ENCODE assay signal across 9 mouse cellular contexts in the genomic region with DNA sequence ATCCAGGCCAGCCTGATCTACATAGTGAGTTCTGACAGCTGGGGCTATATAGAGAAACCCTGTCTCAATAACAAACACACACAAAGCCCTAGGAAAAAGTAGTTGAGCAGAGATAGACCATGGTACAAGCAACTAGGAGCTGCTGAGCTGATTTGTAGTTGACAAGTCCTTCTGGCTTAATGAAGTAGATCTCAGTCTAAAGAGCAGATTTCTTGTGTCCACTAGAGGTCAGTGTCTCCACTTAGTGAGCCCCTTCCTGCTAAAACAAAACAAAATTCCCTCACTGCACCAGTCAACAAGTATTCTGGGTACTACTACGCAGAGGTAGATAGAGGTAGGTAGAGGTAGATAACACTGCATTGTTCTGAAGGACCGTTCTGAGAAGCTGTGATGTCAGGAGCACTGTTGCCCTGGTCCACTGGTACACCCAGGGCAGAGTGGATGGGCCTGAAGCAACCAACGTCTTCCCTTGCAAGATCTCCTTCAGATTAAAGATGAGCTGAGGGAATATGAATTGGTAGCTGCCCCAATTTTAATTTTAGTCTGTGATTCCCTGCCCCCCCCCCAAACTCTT. TPM values are rescaled to one million over a fixed set of nuclear protein-coding genes. Genes with fewer than 3 reads are reported as not detected.
A peak's percentile ranks its signal among the peaks of the same experiment; 100 is the strongest.
DNase-seq lines count a peak whose midpoint lies in the region; ATAC-seq lines count a peak whose summit lies in the region.
"Had no signal": no experiment of that assay in that cellular context is flagged by ENCODE, and none has a peak within 500 bp of the region (broad histone marks: within the 10 kb centered on the region; RNA-seq: fewer than 3 reads in every experiment).

No protein-coding gene starts in this region.

- 49% methylated on average over 3 of the region's 3 CpGs for WGBS in midbrain, embryonic 12.5 days
- WGBS in midbrain, embryonic 15.5 days = 50% methylated on average over 3 of the region's 3 CpGs
- WGBS in limb, embryonic 10.5 days = 59% methylated on average over 3 of the region's 3 CpGs

- H3K27me3 ChIP-seq in midbrain, embryonic 12.5 days = peaks cover 20% of the 10 kb centered on the region
- 0 out of 2 replicates have a peak, but pooled peaks cover 5% of the 10 kb centered on the region for H3K27me3 ChIP-seq in midbrain, embryonic 15.5 days (replicated peaks)
- peaks cover 7% of the 10 kb centered on the region for H3K27me3 ChIP-seq in limb, embryonic 10.5 days (ENCODE audit: low read depth, poor library complexity, severe bottlenecking)

- H3K36me3 ChIP-seq in midbrain, embryonic 12.5 days = no peaks in the 10 kb centered on the region
- no peaks in the 10 kb centered on the region for H3K36me3 ChIP-seq in midbrain, embryonic 15.5 days (replicated peaks)
- no peaks in the 10 kb centered on the region for H3K36me3 ChIP-seq in limb, embryonic 10.5 days
- H3K36me3 ChIP-seq: heart, embryonic 15.5 days had no signal

- H3K4me1 ChIP-seq in midbrain, embryonic 12.5 days = peaks cover 21% of the 10 kb centered on the region
- H3K4me1 ChIP-seq in midbrain, embryonic 15.5 days = peaks cover 14% of the 10 kb centered on the region
- H3K4me1 ChIP-seq in limb, embryonic 10.5 days = peaks cover 47% of the 10 kb centered on the region

- DNase-seq in cerebellum, adult 11 months = peak; percentile 26
- no peak for DNase-seq in cerebellum, adult 11-12 months
- DNase-seq in embryo, embryonic 11.5 days (ENCODE audit: low read depth, low spot score) = peak; percentile 56
- no peak for DNase-seq in limb, embryonic 10.5 days (ENCODE audit: low spot score)
- peak; percentile 45 for DNase-seq in skeletal muscle tissue, adult 2 months (ENCODE audit: low read depth, low spot score)
- no peak for DNase-seq in layer of hippocampus, adult 8-10 months (ENCODE audit: low spot score in 2 of 2)

- ATAC-seq in midbrain, embryonic 12.5 days (ENCODE audit: low FRiP score, low read depth) = 0 out of 2 replicates have a peak, but pooled peaks have one; percentile 17
- ATAC-seq in midbrain, embryonic 15.5 days (replicated peaks) = no peak; the same call in 1 of the 2 replicates

- H3K27ac ChIP-seq in midbrain, embryonic 12.5 days (replicated peaks) = no peak overlapping the region
- no peak overlapping the region for H3K27ac ChIP-seq in midbrain, embryonic 15.5 days
- 0 out of 2 replicates have a peak overlapping the region, but pooled peaks have one; percentile 21 for H3K27ac ChIP-seq in limb, embryonic 10.5 days
- H3K27ac ChIP-seq: heart, embryonic 15.5 days had no signal

- no peak overlapping the region for H3K4me3 ChIP-seq in midbrain, embryonic 12.5 days
- no peak overlapping the region for H3K4me3 ChIP-seq in midbrain, embryonic 15.5 days
- H3K4me3 ChIP-seq in limb, embryonic 10.5 days = no peak overlapping the region
- H3K4me3 ChIP-seq: heart, embryonic 15.5 days had no signal

- H3K4me2 ChIP-seq in midbrain, embryonic 12.5 days (replicated peaks) = no peak overlapping the region
- no peak overlapping the region for H3K4me2 ChIP-seq in midbrain, embryonic 15.5 days
- H3K4me2 ChIP-seq: heart, embryonic 15.5 days had no signal

- H3K9me3 ChIP-seq in midbrain, embryonic 12.5 days = no peaks in the 10 kb centered on the region
- H3K9me3 ChIP-seq in midbrain, embryonic 15.5 days = no peaks in the 10 kb centered on the region
- H3K9me3 ChIP-seq in limb, embryonic 10.5 days (replicated peaks) = no peaks in the 10 kb centered on the region
- H3K9me3 ChIP-seq: heart, embryonic 15.5 days had no signal

- H3K9ac ChIP-seq in midbrain, embryonic 12.5 days (replicated peaks) = no peak overlapping the region
- H3K9ac ChIP-seq in midbrain, embryonic 15.5 days = no peak overlapping the region
- H3K9ac ChIP-seq: heart, embryonic 15.5 days had no signal

RNA-seq across cellular contexts. Expression of a gene that starts 18.1 kb away (rescaled TPM):
- 7.7 and 9.5 TPM in 2 replicates for polyA plus RNA-seq in midbrain, embryonic 12.5 days (2016; fragmentation: Nextera tagmentation; extraction: Ambion mirVana)
- polyA plus RNA-seq in midbrain, embryonic 15.5 days (2015; fragmentation: Nextera tagmentation; extraction: Ambion mirVana) = 6.5 and 8.3 TPM in 2 replicates
- polyA plus RNA-seq in limb, embryonic 10.5 days (2016; fragmentation: Nextera tagmentation; extraction: Ambion mirVana) = 6.7 and 7.0 TPM in 2 replicates
- 10 to 100 TPM; 28.4 to 37.6 (median 33.5) TPM for total RNA-seq in layer of hippocampus, adult 8-10 months (2022)

RNA-seq across cellular contexts. Expression of a gene that starts 23.2 kb away (rescaled TPM):
- 46.3 and 48.8 TPM in 2 replicates for polyA plus RNA-seq in midbrain, embryonic 12.5 days (2016; fragmentation: Nextera tagmentation; extraction: Ambion mirVana)
- polyA plus RNA-seq in midbrain, embryonic 15.5 days (2015; fragmentation: Nextera tagmentation; extraction: Ambion mirVana) = 12.3 and 14.2 TPM in 2 replicates
- 67.6 and 69.3 TPM in 2 replicates for polyA plus RNA-seq in limb, embryonic 10.5 days (2016; fragmentation: Nextera tagmentation; extraction: Ambion mirVana)
- total RNA-seq in layer of hippocampus, adult 8-10 months (2022) = 10 to 100 TPM; 17.0 to 18.9 (median 18.1) TPM

RNA-seq across cellular contexts. Expression of a gene that starts 55.7 kb away (rescaled TPM):
- 17.2 and 18.0 TPM in 2 replicates for polyA plus RNA-seq in midbrain, embryonic 12.5 days (2016; fragmentation: Nextera tagmentation; extraction: Ambion mirVana)
- 18.0 and 20.6 TPM in 2 replicates for polyA plus RNA-seq in midbrain, embryonic 15.5 days (2015; fragmentation: Nextera tagmentation; extraction: Ambion mirVana)
- 14.1 and 15.9 TPM in 2 replicates for polyA plus RNA-seq in limb, embryonic 10.5 days (2016; fragmentation: Nextera tagmentation; extraction: Ambion mirVana)
- total RNA-seq in layer of hippocampus, adult 8-10 months (2022) = 100 to 1,000 TPM; 200 to 239 (median 221) TPM

Comparison
In these comparisons a context has a peak if more than half of its experiments do, and no peak if none do; other contexts are left out.
1. DNase-seq: peak in cerebellum, adult 11 months (single experiment), embryo, embryonic 11.5 days (single experiment) and skeletal muscle tissue, adult 2 months (single experiment); none in cerebellum, adult 11-12 months (single experiment), limb, embryonic 10.5 days (single experiment) and layer of hippocampus, adult 8-10 months (0 of 2).